Mouse (Mus musculus) adrenal gland, postnatal 25 days (tissue): ENCODE data around the gene Sv2a. TPM values are rescaled to one million over a fixed set of nuclear protein-coding genes. Genes with fewer than 3 reads are reported as not detected.
"Not testable (repeated sequence)": the region's sequence is repeated elsewhere in the genome, so short reads cannot be mapped to it uniquely, and the experiment has no call there.

ENCODE experiments used
- DNase-seq: peaks from one replicate; pipeline ENCODE4 v3.0.0; 2021; ENCODE audit warnings: mixed read lengths
- total RNA-seq: library from RNA; stranded (reverse); gene quantifications from 2 replicates; pipeline ENCODE4 v1.2.3, GENCODE M21; 2021

Gene Sv2a
- total RNA-seq, 1 experiment from 2014 or later, result 11.8 TPM

DNA sequence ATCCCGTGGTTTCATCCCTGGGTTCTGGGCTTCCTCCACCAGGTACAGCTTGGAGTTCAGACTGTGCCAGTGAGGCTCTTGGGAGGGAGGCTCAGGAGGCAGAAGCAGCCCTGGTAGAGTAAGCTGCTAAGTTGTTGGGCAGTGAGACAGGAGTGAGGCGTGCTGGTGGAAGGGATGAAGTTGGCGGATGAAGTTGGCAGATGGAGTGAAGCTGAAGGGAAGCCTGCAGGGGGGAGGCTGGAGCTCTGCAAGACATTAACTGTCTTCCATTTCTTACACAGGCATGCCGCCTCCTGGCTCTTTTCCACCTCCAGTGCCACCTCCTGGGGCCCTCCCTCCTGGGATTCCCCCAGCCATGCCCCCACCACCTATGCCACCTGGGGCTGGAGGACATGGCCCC is 6.9 kb upstream of the Sv2a start:
- not testable (repeated sequence) for DNase-seq

DNA sequence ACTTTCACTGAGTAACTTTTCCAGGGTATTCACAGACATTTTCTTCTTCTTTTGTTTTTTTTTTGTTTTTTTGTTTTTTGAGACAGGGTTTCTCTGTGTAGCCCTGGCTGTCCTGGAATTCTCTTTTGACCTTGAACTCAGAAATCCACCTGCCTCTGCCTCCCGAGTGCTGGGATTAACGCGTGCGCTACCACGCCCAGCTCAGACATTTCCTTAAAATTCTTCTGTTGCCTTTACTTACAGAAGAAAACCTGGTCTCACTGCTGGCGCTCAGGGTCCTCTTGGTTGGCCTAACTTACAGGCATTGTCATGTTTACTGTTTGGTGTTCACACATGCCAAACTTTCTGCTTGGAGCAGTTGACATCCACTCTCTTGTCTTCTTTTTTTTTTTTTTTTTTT is 5.7 kb upstream of the Sv2a start:
- DNase-seq, result no peak

DNA sequence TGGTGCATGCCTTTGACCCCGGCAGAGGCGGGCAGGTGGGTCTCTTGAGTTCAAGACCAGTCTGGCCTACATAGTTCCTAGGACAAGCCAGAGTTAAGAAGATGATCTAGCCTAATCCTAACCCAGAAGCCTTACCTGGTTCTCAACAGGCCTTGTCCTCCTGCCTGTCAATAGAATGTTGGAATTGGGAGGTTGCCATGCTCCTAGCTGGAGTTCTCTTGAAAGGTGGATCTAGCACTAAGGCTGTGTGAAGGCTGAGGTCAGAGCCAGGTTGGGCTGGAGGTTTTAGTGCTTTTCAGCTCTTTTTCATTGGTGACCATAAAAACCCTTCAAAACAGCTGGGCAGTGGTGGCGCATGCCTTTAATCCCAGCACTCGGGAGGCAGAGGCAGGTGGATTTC is 2.5 kb upstream of the Sv2a start:
- DNase-seq, result no peak

DNA sequence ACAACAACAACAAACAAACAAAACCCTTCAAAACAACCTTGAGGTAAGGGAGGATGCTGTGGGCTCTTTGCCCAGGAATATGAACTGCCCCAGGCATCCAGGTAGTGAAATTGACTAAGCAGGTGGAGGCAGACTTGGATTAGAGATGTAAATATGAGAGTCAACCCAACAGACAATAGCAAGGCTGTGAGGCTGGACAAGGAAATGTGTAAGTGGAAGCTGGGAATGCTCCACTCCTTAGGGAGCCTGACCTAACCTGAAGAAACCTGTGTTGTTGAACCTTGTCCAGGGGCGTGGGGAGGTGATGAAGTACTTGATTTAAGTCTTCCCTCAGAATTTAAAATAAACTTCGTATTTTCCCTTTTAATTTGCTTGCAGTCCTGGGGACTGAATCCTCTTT is 2.0 kb upstream of the Sv2a start:
- DNase-seq, result no peak

DNA sequence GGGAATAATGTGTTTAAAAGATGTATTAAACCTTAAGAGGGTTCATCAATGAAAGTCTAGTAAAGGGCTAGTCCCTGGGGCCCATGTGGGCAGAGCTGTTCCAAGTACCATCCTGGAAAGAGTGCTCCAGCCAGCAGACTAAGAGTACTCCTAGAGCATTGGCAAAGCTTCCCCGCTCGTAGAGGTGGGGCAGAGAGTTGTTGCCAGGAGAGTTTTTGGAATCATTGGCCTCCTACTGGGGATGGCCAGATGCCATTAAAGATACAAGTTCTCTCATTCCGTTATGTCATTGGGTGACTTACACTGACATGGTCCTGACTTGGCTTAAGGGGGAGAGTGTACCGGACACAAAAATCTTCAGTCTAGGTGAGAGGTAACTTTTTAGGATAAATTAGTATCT is 1.4 kb upstream of the Sv2a start:
- peak; percentile 26 for DNase-seq

DNA sequence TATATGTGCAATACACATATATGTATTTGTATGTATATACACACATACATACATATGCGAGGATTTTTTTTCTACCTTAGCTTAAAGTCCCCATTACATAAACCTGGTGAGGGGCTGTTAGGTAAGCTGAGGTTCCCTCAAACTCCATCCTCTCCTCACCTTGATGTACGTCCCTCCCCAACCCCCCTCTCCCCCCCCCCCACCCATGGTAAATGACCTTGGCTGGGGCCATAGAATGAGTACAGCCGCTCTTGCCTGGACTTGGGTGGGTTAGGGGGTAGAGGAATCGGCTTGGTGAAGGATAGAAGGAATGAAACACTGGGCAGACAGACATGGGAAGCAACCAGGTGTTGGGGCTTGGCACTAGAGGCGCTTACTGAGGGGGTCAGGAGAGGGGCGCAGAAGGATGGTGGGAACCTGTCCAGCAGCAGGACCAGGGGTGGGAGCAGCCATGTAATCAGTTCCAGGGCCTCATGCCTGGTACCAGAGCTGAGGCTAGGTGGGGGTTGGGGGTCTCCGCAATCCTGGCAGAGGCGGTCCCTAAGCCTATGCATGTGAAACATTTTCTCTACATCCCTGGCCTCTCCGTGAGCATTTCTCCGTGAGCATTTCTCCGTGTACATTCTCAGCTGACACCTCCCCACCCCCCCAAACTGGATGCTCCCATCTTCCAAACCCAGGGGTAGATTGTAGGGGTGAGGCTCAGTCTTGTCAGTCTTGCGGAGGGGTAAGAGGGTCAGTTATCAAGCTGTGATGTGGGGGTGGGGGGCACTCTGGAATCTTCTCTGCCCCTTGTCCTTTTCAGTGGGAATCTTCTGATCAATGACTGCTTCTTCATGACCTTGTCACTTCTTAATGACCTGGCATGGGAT is 795 bp downstream of the Sv2a start:
- no peak for DNase-seq

DNA sequence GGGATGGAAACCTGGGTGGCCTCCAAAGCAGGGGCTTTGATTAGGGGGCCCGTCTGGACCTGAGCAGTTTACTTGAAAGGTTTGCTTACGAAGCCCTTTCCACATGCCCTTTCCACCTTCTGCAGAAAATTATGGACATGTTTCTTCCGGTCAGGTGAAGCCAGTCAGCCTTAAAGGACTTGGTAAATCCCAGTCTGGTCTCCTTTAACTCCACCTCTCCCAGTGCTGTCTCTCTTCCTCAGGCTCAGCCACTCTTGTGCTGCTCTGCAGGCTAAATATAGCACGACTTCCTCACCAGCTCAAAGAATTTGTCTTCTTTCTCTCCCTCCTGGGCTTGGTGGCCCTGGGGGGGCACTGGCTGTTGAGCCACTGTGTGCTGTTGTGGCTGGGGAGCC is 1.4 kb downstream of the Sv2a start:
- no peak for DNase-seq

DNA sequence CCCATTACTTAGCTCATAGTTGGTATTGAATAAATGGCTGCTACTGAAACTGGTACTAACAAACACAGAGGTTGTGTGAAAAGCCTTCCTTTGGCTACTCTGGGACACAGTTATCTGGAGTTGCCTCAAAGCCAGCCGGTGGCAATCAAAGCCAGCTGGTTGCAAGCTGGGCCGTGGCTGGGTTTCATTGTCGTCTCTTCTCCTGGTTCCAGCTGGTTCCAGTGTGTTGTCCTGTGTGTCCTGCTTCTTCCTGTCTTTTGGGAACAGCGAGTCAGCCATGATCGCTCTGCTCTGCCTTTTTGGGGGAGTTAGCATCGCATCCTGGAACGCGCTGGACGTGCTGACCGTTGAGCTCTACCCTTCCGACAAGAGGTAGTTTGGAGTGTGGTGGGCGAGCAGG is 12.0 kb downstream of the Sv2a start:
- DNase-seq, result no peak

DNA sequence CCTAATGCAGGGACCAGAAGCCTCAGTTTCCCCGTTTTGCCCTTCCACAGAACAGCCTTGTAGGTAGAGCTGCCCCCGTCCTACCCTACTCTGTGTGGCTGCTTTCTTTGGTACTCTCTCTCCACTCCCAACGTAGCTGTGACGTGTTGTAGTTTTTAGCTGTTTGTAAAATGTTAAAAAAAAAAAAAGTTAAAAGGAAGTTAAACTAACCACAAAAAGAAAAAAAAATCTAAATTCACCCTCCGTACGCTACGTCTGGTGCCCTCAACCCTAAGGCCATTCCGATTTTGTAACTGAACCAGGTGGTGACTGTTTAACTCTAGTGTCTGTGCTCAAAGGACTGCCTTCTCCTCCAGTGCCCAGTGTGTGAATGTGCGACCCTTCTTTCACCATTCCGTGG is 14.0 kb downstream of the Sv2a start:
- DNase-seq, result no peak

DNA sequence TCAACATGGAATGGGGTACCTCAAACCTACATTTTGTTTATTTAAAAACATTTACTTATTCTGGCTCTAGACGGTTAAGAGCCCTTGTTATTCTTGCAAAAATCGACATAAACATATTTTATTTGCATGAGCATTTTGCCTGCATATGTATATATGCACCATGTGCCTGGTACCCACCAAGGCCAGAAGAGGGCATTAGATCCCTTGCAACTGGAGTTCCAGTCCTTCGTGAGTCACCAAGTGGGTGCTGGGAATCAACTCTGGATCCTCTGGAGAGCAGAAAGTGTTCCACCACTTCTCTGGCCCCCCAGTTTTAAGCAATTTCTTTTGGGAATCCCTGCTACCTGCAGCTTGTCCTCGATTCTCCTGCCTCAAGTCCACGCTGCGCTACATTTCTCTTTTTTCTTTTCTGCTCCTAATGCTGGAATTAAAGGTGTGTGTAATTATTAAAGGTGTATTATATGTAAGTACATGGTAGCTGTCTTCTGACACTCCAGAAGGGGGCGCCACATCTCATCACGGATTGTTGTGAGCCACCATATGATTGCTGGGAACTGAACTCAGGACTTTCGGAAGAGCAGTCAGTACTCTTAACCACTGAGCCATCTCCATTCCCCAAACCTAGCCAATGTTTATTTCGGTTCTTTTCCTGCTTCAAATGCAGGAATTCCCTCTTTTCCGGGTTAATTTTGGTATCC is 14.8 kb downstream of the Sv2a start:
- no peak for DNase-seq

DNA sequence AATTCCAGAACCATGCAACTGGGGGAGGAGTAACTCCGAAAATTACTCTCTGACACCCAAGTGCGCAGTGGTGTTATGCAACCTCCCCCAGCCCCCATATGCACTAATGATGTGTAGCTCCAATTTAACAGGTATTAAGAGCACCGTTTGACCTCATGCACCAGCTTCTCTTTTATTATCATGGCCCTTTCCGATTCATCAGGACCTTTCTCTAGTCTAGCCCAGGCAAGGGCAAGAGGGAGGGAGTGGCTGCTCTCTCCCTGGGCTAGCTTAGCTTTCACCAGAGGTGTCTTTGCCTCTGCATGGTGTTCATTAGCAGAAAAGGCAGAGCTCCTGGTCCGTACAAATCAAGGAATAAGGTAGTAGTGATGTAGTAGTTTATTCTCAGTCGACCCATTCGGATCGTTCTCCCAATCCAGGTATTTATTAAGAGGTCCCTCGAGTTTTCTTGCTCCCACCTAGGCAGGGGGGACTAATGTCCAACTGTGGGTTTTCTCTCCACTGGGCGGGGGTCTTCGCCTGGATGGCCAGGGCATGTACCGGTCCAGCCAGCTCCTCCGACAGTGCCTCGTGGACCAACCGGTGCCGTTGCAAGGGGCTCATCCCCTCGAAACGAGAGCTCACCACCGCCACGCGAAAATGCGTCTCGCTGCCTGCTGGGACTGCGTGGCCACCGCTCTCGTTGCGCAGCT is 15.6 kb downstream of the Sv2a start:
- no peak for DNase-seq

DNA sequence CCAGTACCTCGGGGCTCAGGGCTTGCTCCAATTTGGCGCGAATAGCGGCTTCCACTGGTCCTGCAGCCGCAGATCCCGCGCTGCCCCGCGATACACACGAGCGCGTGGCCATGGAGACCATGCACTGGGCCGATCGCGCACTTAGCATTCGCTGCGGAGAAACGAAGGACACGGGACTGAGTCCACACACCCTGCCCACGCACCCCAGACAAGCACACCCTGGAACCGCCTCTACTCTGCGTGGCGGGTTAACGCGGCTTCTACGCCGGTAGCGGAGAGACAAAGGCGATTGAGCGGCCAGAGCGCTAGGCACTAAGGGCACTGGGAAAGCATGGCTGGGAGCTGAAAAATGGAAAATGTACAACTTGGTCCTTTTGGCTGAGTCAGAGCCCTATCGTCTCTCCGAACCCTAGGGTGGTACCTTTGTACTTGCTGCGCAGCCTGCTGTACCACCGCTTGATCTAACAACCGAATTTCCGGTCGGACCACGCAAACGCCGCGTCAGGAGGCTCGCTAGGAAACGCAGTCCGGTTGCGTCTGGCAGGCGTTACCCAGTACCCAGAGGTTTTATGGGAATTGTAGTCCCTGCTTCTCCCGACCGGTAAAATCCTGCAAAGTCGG is 16.3 kb downstream of the Sv2a start:
- DNase-seq, result peak; percentile 88

DNA sequence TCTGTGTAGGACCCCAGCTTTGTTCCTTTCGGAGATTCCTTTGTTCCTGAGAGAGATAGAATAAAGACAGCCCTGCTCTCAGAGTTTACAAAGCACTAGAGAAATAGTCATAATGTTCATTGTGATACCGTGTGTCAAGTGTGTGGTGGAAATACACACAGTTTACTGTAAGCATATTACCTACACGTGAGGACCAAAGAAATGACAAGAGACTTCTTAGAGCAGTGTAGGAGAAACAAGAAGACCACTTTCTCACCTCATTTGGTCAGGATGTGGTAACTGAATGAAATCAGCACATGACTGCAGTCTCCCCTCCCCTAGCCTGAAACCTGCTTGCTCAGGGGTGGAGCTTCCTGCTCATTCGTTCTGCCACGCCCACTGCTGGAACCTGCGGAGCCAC is 17.2 kb downstream of the Sv2a start:
- DNase-seq, result no peak

DNA sequence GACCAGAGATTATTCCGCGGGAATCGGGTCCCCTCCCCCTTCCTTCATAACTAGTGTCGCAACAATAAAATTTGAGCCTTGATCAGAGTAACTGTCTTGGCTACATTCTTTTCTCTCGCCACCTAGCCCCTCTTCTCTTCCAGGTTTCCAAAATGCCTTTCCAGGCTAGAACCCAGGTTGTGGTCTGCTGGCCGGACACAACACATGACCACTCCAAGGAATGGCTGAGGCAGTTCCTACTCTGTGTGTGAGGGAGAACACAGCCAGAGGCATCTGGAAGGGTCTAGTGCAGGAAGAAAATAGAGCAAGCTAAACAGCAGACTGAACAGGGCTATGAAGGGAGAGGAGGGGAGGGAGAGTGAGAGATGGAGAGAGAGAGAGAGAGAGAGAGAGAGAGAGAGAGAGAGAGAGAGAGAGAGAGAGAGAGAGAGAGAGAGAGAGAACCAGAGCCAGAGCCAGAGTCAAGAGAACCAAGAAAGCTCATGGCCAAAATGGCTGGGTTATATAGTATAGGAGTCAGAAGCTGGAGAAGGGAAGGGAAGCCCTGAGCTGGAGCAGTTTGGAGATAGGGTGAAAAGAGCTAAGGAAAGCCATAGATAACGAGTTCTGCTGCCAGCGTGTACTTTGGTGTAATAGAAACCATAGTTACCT is 17.8 kb downstream of the Sv2a start:
- not testable (repeated sequence) for DNase-seq

DNA sequence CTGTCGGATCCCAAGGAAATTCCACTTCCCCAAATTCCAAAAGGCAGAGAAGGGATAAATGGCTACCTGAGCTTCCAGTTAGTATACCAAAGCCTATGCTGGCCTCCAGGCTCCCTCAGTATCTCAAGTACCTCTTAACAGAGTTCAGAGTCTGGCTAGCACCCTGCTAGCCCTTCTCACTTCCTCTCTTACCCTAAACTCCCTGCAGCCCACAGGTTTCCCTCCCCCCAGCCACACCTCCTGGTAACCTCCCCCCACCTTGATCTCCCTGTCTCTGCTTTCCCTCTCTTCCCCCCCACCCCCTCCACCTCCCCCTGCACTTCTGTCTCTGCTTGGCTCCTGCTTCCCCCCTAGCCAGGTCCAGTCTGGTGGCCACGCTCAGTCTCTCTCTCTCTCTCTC is 18.8 kb downstream of the Sv2a start:
- DNase-seq, result no peak

DNA sequence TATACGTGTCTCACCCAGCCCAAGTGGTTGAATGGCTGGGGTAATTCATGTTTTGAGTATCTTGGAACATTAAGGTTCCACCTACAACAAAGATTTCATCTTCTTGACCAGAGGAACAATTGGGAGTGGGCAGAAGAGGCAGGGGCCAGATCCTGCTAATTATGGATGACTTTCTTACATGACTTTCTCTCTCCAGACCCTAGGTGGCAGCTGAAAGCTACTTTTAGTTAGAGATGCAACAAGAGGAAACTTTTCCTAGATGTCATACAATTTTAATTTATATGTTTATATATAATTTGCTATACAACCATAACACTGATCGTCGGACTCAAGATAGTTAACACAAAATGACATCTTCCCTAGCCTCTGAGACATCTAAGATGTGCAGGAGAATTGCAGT is 26.9 kb downstream of the Sv2a start:
- no peak for DNase-seq

DNA sequence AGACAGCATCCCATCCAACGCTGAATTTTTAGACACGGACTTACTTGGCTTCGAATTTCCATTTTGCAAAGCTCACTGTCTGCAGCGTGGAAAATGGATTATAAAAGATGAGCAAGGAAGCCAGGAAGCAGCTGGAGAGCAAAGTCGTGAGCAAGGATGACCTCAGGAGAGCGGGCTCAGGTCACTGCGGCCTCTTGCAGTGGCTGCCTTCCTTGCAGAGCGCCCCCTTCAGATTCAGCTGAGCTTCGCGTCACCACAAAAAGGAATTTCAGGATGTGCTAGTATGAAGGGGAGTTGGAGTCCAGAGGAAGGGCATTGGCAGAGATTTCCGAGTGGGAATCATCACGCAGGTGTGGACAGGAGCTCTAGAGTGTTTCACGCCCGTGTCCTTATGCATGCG is 28.3 kb downstream of the Sv2a start:
- peak; percentile 23 for DNase-seq

DNA sequence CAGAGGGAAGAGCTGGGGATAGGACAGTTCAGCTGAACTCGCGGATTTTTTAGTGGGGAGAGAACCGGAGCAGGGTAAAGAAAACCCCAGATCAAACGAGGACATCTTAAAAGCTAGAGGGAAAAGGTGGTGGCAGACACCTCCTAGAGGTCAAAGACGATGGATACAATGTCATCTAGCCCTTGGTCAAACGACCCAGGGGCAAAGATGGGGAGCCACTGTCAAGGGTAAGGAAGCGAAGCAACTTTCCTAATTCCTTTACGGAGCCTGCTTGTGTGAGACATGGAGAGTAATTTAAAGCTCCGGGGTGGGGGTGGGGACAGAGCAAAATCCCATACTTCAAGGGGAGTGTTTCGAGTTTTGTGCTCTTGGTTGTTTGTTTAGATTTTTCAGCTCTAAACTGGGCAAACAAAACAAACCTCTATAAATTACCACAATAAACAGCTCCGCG is 38.3 kb downstream of the Sv2a start:
- no peak for DNase-seq

DNA sequence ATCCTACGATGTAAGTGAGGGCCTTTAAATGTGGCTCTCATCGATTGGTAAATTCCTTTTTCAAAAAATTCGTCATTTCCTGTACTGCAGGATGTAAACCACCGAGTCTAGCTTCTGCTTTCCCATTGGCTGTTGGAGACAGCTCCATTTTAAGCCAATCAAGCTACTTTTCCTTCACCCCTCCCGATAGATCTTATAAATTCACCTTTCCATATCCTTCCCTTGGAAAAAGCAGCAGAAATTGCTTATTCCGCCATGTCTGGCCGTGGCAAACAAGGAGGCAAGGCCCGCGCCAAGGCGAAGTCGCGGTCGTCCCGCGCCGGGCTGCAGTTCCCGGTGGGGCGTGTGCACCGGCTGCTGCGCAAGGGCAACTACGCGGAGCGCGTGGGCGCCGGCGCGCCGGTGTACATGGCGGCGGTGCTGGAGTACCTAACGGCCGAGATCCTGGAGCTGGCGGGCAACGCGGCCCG is 38.7 kb downstream of the Sv2a start, which contains the start of the genes Bola1 and Hist2h2ab:
Gene Bola1 (minus strand): TSS at position 49 of the 470 bp plus-strand sequence.
Gene Hist2h2ab (plus strand): TSS at position 205 of the 470 bp plus-strand sequence.
- DNase-seq, result peak; percentile 61

DNA sequence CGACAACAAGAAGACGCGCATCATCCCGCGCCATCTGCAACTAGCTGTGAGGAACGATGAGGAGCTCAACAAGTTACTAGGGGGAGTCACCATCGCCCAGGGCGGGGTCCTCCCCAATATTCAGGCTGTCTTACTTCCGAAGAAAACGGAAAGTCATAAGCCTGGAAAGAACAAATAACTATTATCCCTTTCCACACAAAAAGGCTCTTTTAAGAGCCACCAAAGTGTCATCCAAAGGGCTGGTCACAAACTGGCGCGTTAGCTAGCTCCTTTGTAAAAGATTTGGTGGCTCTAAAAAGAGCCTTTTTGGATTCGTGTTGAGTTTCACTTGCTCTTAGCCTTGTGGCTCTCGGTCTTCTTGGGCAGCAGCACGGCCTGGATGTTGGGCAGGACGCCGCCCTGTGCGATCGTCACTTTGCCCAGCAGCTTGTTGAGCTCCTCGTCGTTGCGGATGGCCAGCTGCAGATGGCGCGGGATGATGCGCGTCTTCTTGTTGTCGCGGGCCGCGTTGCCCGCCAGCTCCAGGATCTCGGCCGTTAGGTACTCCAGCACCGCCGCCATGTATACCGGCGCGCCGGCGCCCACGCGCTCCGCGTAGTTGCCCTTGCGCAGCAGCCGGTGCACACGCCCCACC is 39.3 kb downstream of the Sv2a start:
- DNase-seq, result not testable (repeated sequence)
